Mouse (Mus musculus): Measurements from ENCODE around the gene Mtln. TPM values are rescaled to one million over a fixed set of nuclear protein-coding genes. Genes with fewer than 3 reads are reported as not detected.

Gene Mtln
- 33.5 and 35.1 TPM in 2 replicates for polyA plus RNA-seq (2015; fragmentation: Nextera tagmentation; extraction: Ambion mirVana)

DNA sequence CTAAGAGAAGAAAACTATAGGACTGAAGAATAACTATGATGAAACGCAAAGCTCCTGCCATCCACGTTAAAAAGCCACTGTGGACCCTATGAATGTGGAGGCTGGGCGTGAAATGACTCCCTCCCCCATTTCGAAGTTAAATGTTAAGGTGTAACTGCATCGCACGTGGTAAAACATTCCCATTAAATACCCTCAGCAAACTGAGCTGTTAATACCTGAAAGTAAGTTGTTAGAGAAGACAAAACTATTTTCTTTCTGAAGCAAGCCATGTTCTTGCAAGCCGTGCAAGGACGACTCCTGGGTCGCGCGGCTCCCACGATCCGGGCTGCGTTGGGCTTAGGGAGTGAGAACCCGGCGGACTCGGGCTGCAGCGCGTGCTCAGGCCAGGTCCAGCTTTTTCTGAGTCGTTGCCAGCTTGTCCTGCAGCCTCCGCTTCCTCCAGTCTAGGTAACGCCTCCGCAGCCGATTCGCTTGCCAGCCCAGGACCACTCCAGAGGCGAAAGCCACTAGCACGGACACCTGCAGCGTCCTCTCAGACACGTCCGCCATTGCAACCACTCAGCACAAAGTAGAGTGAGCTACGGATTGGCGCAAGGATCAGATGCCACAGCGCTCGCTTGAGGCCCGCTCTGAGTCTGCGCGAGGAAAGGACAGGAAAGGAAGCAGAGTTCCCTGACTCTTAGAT, at the start of gene Mtln:
Gene Mtln, minus strand, starts transcription at position 570 of the 685 bp plus-strand sequence.
- peaks cover 29% of the 10 kb centered on the region for H3K4me1 ChIP-seq
- H3K4me3 ChIP-seq = peak within 1 kb of the TSS; percentile 58
- peak; percentile 97 for ATAC-seq (replicated peaks)
- peak within 1 kb of the TSS; percentile 84 for H3K27ac ChIP-seq
- H3K4me2 ChIP-seq = peak within 1 kb of the TSS; percentile 77
- 1% methylated on average over 37 of the region's 37 CpGs for WGBS
- no peaks in the 10 kb centered on the region for H3K27me3 ChIP-seq (replicated peaks)
- no peaks in the 10 kb centered on the region for H3K36me3 ChIP-seq (replicated peaks)
- peak within 1 kb of the TSS; percentile 59 for H3K9ac ChIP-seq
- H3K9me3 ChIP-seq = no peaks in the 10 kb centered on the region

DNA sequence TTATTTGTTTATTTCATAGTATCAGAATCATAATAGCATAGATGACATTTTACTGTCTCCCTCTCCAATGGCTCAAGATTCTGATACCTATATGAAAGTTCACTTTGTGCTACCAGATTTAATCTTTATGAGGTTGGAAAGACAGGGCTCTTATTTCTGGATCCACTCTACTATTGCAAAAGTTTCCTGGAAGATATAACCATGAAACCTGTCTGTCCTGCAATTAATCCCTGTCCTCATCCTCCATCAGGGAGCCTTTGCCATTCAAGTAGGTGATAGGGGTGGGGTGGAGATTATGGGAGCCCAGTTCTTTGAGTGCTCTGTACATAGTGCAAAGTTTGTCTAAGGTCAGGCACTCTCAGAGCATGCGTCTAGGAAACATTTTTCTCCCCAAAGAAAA, 49.1 kb upstream of the Mtln start:
- Histone ChIP-seq H3K27ac (no peak overlapping the region), H3K9me3 (no peaks in the 10 kb centered on the region), H3K4me3 (no peak overlapping the region), H3K9ac (no peak overlapping the region), H3K4me1 (no peaks in the 10 kb centered on the region), H3K36me3 (replicated peaks) (no peaks in the 10 kb centered on the region), H3K27me3 (replicated peaks) (peaks cover 23% of the 10 kb centered on the region), H3K4me2 (no peak overlapping the region)
- WGBS = 77% methylated on average over 1 of the region's 1 CpGs
- ATAC-seq (replicated peaks) = no peak

DNA sequence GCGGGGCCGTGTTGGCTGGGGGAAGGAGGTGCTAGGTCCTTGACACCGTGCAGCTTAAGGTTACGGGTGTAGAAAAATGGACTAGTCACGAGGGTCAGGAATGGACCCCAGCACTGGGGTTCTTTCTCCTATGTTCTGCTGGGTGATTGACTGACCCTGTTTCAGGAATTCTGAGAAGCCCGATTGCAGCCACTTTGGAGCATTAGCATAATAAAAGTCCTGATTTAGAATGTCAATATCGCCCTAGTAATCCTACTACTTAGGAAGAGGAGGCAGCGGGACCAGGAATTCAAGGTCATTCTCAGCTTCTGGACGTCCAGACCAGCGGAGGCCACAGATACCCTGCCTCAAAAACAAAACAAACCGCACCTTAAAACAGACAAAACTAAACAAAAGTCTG, 47.1 kb upstream of the Mtln start:
- H3K9me3 ChIP-seq = no peaks in the 10 kb centered on the region
- H3K4me3 ChIP-seq = no peak overlapping the region
- 7% methylated on average over 11 of the region's 11 CpGs for WGBS
- no peak overlapping the region for H3K9ac ChIP-seq
- no peaks in the 10 kb centered on the region for H3K36me3 ChIP-seq (replicated peaks)
- H3K4me2 ChIP-seq = no peak overlapping the region
- no peak overlapping the region for H3K27ac ChIP-seq
- ATAC-seq (replicated peaks) = no peak
- no peaks in the 10 kb centered on the region for H3K4me1 ChIP-seq
- peaks cover 23% of the 10 kb centered on the region for H3K27me3 ChIP-seq (replicated peaks)

DNA sequence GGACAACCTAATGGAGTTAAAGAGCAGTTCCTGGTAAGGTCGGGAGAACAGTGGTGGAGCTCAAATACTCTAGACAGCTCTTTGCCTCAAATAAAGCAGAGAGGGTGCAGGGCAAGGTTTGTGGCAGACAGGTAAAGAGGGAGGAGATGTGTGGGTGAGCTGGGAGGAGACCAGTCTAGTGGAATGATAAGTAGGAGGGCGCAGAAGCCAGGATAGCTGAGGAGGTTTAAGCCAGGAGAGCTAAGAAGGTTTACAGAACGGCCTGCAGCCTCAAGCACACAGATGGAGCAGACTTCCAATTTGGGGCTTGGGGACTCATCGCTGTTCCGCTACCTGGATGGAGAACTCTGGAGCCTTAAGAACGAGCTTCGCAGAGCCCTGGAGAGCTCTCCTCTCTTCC, 46.3 kb upstream of the Mtln start, which contains the start of gene Acoxl:
Gene Acoxl, plus strand, starts transcription at position 301 of the 400 bp plus-strand sequence.
- 72% methylated on average over 7 of the region's 7 CpGs for WGBS
- no peak for ATAC-seq (replicated peaks)
- Histone ChIP-seq H3K9ac (no peak within 1 kb of the TSS), H3K4me3 (no peak within 1 kb of the TSS), H3K36me3 (replicated peaks) (no peaks in the 10 kb centered on the region), H3K9me3 (no peaks in the 10 kb centered on the region), H3K27ac (no peak within 1 kb of the TSS), H3K4me2 (no peak within 1 kb of the TSS), H3K4me1 (no peaks in the 10 kb centered on the region), H3K27me3 (replicated peaks) (peaks cover 23% of the 10 kb centered on the region)

DNA sequence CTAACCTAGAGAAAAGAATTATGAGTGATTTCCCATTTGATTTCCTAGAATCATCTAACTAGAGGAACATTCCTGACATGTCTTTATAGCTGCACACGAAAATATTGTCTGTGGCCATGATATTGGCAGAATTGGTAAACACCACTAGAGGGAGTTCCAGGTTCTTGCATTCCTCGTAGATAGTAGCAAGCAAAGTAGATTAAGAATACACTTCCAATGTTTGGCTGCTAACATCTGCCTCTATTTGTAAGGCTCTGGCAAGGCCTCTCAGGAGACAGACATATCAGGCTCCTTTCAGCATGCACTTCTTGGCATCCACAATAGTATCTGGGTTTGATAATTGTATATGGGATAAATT, 40.5 kb upstream of the Mtln start:
- Histone ChIP-seq H3K4me3 (no peak overlapping the region), H3K27ac (no peak overlapping the region), H3K9me3 (no peaks in the 10 kb centered on the region), H3K36me3 (replicated peaks) (no peaks in the 10 kb centered on the region), H3K4me1 (peaks cover 11% of the 10 kb centered on the region), H3K27me3 (replicated peaks) (peaks cover 3% of the 10 kb centered on the region; the same call in 1 of the 2 replicates), H3K4me2 (no peak overlapping the region), H3K9ac (no peak overlapping the region)
- 17% methylated on average over 2 of the region's 2 CpGs for WGBS
- no peak for ATAC-seq (replicated peaks)

DNA sequence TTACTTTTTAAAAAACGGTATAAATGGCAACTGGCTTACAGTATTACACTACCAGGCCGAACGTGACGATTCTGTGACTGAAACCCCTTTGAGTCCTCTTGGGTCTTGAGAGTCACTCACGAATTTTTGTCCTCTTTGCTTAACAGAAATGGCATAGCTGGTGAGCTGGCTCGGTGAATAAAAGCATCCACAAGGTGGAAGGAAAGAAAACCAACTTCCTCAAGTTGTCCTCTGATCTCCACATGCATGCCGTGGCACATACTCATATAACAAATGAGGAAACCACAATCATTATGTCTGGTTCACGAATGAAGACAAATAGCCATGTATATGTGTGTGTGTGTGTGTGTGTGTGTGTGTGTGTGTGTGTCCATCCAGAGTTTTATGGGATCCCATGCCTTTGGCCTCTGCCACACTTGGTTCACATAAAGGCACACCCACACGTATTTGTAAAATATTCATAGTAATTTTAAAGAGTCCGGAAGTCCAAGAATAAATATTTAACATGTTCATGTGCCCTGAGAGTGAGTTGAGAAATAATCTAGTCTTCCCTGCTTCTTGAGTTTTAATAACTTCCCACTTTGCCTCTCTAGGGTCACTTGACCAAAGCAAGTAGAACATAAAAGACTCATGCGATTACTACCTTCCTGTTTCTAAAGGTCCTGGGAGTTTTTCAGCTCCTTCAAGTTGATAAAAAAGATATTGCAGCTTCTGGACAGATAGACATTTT, 40.0 kb upstream of the Mtln start:
- Histone ChIP-seq H3K4me1 (peaks cover 11% of the 10 kb centered on the region), H3K27ac (peak overlapping the region; percentile 74), H3K4me3 (peak overlapping the region; percentile 49), H3K9me3 (no peaks in the 10 kb centered on the region), H3K9ac (peak overlapping the region; percentile 44), H3K4me2 (peak overlapping the region; percentile 96), H3K27me3 (replicated peaks) (no peaks in the 10 kb centered on the region), H3K36me3 (replicated peaks) (no peaks in the 10 kb centered on the region)
- WGBS = 39% methylated on average over 11 of the region's 11 CpGs
- ATAC-seq (replicated peaks) = peak; percentile 32

DNA sequence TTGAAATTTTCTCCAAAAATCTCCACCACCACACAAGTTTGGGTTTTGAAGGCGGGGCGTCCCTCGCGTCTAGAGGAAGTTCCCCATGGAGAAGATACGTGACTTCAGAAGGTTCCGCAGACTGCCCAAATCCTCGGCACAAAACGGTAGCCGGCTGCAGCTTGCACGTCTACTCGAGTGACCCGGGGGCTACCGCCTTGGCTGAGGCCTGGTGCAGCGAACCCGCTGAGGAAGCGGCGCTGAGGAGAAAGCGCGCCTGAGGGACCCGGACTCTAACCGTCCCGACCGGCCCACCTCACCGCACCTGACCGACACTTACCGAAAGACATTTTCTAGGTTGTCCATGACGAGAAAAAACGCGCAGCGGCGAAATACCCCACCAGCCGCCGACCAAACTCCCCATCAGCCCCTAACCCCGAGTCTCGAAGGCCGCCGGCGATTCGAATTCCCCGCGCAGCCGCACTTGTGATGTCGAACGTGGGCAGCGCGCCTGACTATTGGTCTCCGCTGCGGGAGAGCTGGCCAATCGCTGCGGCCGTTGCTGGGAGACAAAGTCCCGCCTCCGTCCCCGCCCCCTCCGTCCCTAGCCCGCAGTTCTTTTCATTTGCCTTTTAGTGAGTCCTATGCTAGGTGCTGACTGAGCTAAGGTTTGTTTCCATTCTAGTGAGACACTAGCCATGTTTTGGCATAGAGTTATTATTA, 39.3 kb upstream of the Mtln start, which contains the start of gene Bub1:
Gene Bub1, minus strand, starts transcription at position 465 of the 702 bp plus-strand sequence.
- Histone ChIP-seq H3K27ac (peak within 1 kb of the TSS; percentile 74), H3K27me3 (replicated peaks) (no peaks in the 10 kb centered on the region), H3K4me2 (peak within 1 kb of the TSS; percentile 96), H3K9ac (peak within 1 kb of the TSS; percentile 44), H3K36me3 (replicated peaks) (no peaks in the 10 kb centered on the region), H3K9me3 (no peaks in the 10 kb centered on the region), H3K4me3 (peak within 1 kb of the TSS; percentile 49), H3K4me1 (peaks cover 11% of the 10 kb centered on the region)
- WGBS = under 1% methylated on average over 56 of the region's 56 CpGs
- peak; percentile 100 for ATAC-seq (replicated peaks)

DNA sequence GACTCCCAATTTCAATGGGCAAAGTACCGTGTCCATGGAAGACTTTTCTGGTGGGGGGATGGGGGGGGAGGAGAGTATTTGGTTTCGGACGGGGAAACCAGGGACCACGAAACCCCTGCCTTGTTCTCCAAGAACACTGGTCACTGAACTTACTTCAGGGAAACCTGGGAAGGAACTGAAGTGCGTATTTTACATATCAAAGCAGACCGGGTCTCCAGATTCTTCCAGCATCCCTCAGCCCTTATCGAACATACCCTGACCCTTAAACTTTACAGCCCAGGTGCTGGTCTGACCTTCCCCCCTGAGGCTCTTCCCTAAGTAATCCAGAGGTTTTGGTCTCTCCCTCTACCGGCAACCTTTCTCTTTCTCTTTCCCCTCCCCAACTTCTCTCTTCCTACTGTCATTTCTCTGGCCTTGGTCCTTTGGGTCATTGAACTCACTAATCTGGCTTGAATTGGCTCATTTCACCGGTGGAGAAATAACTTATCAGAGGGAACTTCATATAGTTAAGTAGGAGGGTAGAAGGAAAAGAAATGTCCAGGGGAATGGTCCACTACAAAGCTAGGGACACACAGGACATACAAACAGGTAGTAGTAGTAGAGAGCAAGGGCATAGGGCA, 2.5 kb downstream of the Mtln start:
- ATAC-seq (replicated peaks) = no peak
- WGBS = 19% methylated on average over 9 of the region's 9 CpGs
- Histone ChIP-seq H3K27me3 (replicated peaks) (no peaks in the 10 kb centered on the region), H3K4me3 (peak overlapping the region; percentile 90; the same call in 1 of the 2 replicates), H3K4me1 (peaks cover 29% of the 10 kb centered on the region), H3K9ac (no peak overlapping the region), H3K4me2 (peak overlapping the region; percentile 60), H3K27ac (no peak overlapping the region), H3K9me3 (no peaks in the 10 kb centered on the region), H3K36me3 (replicated peaks) (no peaks in the 10 kb centered on the region)

DNA sequence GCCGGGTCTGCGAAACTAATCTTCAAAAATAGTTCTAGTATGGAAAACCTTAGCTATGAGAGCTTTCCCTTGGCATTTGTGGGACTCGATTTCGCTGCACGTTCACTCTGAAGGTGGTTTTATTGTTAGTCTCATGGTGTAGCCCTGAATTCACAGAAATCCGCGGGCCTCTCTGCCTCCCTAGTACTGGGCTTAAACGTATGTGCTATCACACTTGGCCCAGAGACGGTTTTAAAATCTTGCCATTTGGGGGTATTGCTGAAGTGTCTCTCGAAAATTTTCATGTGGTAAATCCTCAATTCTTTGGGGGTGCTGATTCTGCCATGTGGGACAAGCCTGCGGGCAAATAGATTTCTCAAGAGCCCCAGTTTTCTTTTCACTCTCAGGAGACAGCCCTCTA, 3.1 kb downstream of the Mtln start:
- Histone ChIP-seq H3K9ac (peak overlapping the region; percentile 71), H3K27me3 (replicated peaks) (no peaks in the 10 kb centered on the region), H3K4me1 (peaks cover 29% of the 10 kb centered on the region), H3K27ac (0 out of 2 replicates have a peak overlapping the region, but pooled peaks have one; percentile 23), H3K9me3 (no peaks in the 10 kb centered on the region), H3K4me3 (peak overlapping the region; percentile 90), H3K4me2 (peak overlapping the region; percentile 60), H3K36me3 (replicated peaks) (no peaks in the 10 kb centered on the region)
- ATAC-seq (replicated peaks) = no peak
- WGBS = 5% methylated on average over 11 of the region's 11 CpGs

DNA sequence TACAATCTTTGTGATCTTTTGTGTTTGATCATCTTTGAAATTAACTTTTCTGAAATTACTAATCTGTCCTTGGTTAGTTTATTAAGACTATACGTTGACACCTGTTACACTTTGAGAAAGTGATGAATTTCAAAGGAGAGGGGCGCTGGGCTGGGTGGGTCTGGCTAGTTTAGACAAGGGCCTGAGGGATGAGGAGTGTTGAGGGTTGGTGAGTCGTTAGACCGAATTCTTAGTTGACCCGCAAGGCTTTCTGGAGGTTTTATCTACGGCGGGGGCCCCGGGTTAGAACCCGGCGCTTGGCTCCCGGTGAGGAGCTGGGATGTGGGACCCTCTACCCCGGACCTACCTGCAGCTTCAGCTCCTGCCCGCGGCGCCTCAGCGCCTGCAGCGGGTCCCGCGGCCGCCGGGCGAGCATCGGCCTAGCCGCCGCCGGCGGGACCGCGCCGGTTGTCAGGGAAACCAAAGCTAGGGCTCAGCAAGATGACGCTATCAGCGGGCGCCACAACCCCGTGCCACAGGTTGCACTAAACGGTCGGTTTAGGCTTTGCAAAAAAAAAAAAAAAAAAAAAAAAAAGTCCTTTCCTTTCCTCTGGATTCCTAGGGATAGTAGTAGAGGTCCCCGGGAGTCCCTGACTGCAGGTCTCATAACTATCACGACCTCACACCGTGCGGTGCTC, 3.7 kb downstream of the Mtln start, which contains the start of gene Nphp1:
Gene Nphp1, minus strand, starts transcription at position 458 of the 677 bp plus-strand sequence.
- H3K4me1 ChIP-seq = peaks cover 29% of the 10 kb centered on the region
- ATAC-seq (replicated peaks) = peak; percentile 86
- under 1% methylated on average over 40 of the region's 40 CpGs for WGBS
- no peaks in the 10 kb centered on the region for H3K27me3 ChIP-seq (replicated peaks)
- no peaks in the 10 kb centered on the region for H3K9me3 ChIP-seq
- peak within 1 kb of the TSS; percentile 90 for H3K4me3 ChIP-seq
- peak within 1 kb of the TSS; percentile 60 for H3K4me2 ChIP-seq
- H3K27ac ChIP-seq = peak within 1 kb of the TSS; percentile 71
- peak within 1 kb of the TSS; percentile 71 for H3K9ac ChIP-seq
- no peaks in the 10 kb centered on the region for H3K36me3 ChIP-seq (replicated peaks)

DNA sequence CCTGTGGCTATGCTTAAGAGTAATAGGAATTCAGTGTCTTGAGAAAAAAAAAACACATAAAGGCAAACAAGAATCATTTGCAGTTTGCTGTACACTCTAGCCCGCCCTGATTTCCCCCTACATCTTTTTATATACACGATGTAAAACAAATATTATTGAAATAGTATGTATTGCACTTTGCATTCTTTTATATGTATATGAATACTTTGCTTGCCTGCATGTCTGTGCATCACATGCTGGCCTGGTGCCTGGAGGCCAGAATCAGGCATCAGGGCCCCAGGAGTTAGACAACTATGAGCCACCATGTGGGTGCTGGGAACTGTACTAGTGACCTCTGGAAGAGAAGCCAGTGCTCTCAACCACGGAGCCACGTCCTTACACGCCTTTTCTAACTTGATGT, 5.1 kb downstream of the Mtln start:
- Histone ChIP-seq H3K4me1 (peaks cover 29% of the 10 kb centered on the region), H3K4me2 (no peak overlapping the region), H3K36me3 (replicated peaks) (no peaks in the 10 kb centered on the region), H3K9me3 (no peaks in the 10 kb centered on the region), H3K4me3 (no peak overlapping the region), H3K9ac (no peak overlapping the region), H3K27me3 (replicated peaks) (no peaks in the 10 kb centered on the region), H3K27ac (no peak overlapping the region)
- 96% methylated on average over 5 of the region's 5 CpGs for WGBS
- no peak for ATAC-seq (replicated peaks)

Data from midbrain, embryonic 15.5 days (tissue).